Mouse (Mus musculus) CH12.LX (cell line): Measurements from ENCODE around the gene Slco2b1.

Source experiments
- CTCF ChIP-seq, 2 experiments: IDR thresholded peaks in 1 of 2; conservative IDR thresholded peaks in 1 of 2; 2 replicates each; pipeline ENCODE4 v1.5.1; 2011 to 2012; ENCODE audit warnings: low read depth in 2 of 2, low read length in 2 of 2, improper control_type of control experiment in 1 of 2, inconsistent platforms in 1 of 2, mild to moderate bottlenecking in 1 of 2, moderate library complexity in 1 of 2
- ELF1 ChIP-seq: IDR thresholded peaks from 2 replicates; pipeline ENCODE4 v1.6.1; 2014; ENCODE audit warnings: low read depth, mild to moderate bottlenecking, inconsistent platforms, low read length, improper control_type of control experiment
- NRF1 ChIP-seq: IDR thresholded peaks from 2 replicates; pipeline ENCODE4 v1.6.1; 2014; ENCODE audit warnings: low read depth, mild to moderate bottlenecking, inconsistent platforms, low read length, improper control_type of control experiment, moderate library complexity
- ZNF384 ChIP-seq: IDR thresholded peaks from 2 replicates; pipeline ENCODE4 v1.6.1; 2012; ENCODE audit warnings: low read depth, low read length, improper control_type of control experiment, inconsistent platforms

DNA sequence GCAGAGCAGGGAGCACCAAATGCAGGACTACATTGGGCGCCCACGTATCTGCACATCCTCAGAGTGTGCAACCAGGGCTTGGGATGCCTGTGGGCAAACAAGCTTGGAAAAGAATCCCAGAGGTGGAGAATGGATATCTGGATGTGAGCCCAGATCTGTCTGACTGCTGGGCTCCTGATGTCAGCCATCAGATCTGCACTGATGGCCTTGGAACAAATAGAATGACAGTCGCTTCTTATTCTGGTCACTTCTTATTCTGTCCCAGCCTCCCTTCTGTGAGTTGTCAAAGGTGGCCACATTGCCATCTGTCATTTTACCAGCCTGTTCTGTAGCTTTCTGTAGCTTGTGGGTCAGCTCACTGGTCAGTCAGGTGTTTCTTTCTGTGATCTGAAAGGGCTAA lies 12.6 kb downstream of the Slco2b1 start:
- TF ChIP-seq CTCF (conservative IDR thresholded peaks at IDR 0.05 in 1 of 2, IDR thresholded peaks at IDR 0.05 in 1 of 2; ENCODE audit: low read depth in 2 of 2, low read length in 2 of 2): no peak
- TF ChIP-seq ZNF384: no peak
- no peak for TF ChIP-seq NRF1
- TF ChIP-seq ELF1: no peak
